Mouse (Mus musculus): Measurements from ENCODE around the gene Nxf3. TPM values are rescaled to one million over a fixed set of nuclear protein-coding genes. Genes with fewer than 3 reads are reported as not detected.
"Not testable (repeated sequence)": the region's sequence is repeated elsewhere in the genome, so short reads cannot be mapped to it uniquely, and the experiment has no call there.

Nxf3 gene
- polyA plus RNA-seq, 1 experiment from 2014 or later = 0.05 TPM

- DNase-seq (ENCODE audit: low spot score) (peak; percentile 53), ATAC-seq (peak; percentile 60; the same call in 1 of the 2 replicates)
- H3K27ac ChIP-seq (ENCODE audit: low read depth, low read length) = no peak overlapping the region
These were observed 9.4 kb upstream of the Nxf3 start for GRCm38 (mm10) chrX:136094421-136094820.

GRCm38 (mm10) chrX:136092497-136093279 lies 7.6 kb upstream of the Nxf3 start:
- no peak for ATAC-seq

More at GRCm38 (mm10) chrX:136094421-136094820, 9.4 kb upstream of the Nxf3 start:
- WGBS = 53% methylated on average over 2 of the region's 2 CpGs
- Histone ChIP-seq H3K4me1 (ENCODE audit: control insufficient read depth, insufficient read depth, low read length) (no peaks in the 10 kb centered on the region), H3K4me2 (ENCODE audit: low read length) (no peak overlapping the region), H3K4me3 (ENCODE audit: low read depth, low read length) (no peak overlapping the region), H3K27me3 (replicated peaks; ENCODE audit: control insufficient read depth, insufficient read depth, low read length) (no peaks in the 10 kb centered on the region), H3K9me3 (replicated peaks; ENCODE audit: control insufficient read depth, low read length) (no peaks in the 10 kb centered on the region), H3K36me3 (ENCODE audit: control insufficient read depth, insufficient read depth, low read length) (no peaks in the 10 kb centered on the region), H3K9ac (ENCODE audit: low read length) (no peak overlapping the region)

GRCm38 (mm10) chrX:136068020-136068419 lies 17.0 kb downstream of the Nxf3 start, which contains the start of gene Bex2:
TSS of gene Bex2 (minus strand) at chrX:136068236.
- DNase-seq (ENCODE audit: low spot score) = peak; percentile 6
- ATAC-seq = peak; percentile 97

More at GRCm38 (mm10) chrX:136092497-136093279, 7.6 kb upstream of the Nxf3 start:
- no peak overlapping the region for H3K4me2 ChIP-seq (ENCODE audit: low read length)
- no peak overlapping the region for H3K27ac ChIP-seq (ENCODE audit: low read depth, low read length)
- no peak overlapping the region for H3K4me3 ChIP-seq (ENCODE audit: low read depth, low read length)
- no peaks in the 10 kb centered on the region for H3K36me3 ChIP-seq (ENCODE audit: control insufficient read depth, insufficient read depth, low read length)
- DNase-seq (ENCODE audit: low spot score) = no peak
- no peak overlapping the region for H3K9ac ChIP-seq (ENCODE audit: low read length)
- 61% methylated on average over 2 of the region's 2 CpGs for WGBS
- no peaks in the 10 kb centered on the region for H3K9me3 ChIP-seq (replicated peaks; ENCODE audit: control insufficient read depth, low read length)
- no peaks in the 10 kb centered on the region for H3K27me3 ChIP-seq (replicated peaks; ENCODE audit: control insufficient read depth, insufficient read depth, low read length)
- H3K4me1 ChIP-seq (ENCODE audit: control insufficient read depth, insufficient read depth, low read length) = no peaks in the 10 kb centered on the region

GRCm38 (mm10) chrX:136067201-136067991 lies 17.7 kb downstream of the Nxf3 start:
- ATAC-seq (peak; percentile 78), DNase-seq (ENCODE audit: low spot score) (peak; percentile 77)
- H3K27ac ChIP-seq (ENCODE audit: low read depth, low read length) = peak overlapping the region; percentile 80; the same call in 1 of the 2 replicates
- H3K36me3 ChIP-seq (ENCODE audit: control insufficient read depth, insufficient read depth, low read length); H3K4me1 ChIP-seq (ENCODE audit: control insufficient read depth, insufficient read depth, low read length); H3K9me3 ChIP-seq (replicated peaks; ENCODE audit: control insufficient read depth, low read length); H3K27me3 ChIP-seq (replicated peaks; ENCODE audit: control insufficient read depth, insufficient read depth, low read length): not testable (repeated sequence)
- peak overlapping the region; percentile 68 for H3K9ac ChIP-seq (ENCODE audit: low read length)
- H3K4me2 ChIP-seq (ENCODE audit: low read length) = peak overlapping the region; percentile 49
- H3K4me3 ChIP-seq (ENCODE audit: low read depth, low read length) = peak overlapping the region; percentile 37
- WGBS = 31% methylated on average over 22 of the region's 48 CpGs

More at GRCm38 (mm10) chrX:136068020-136068419, 17.0 kb downstream of the Nxf3 start, which contains the start of gene Bex2:
- H3K36me3 ChIP-seq (ENCODE audit: control insufficient read depth, insufficient read depth, low read length); H3K9me3 ChIP-seq (replicated peaks; ENCODE audit: control insufficient read depth, low read length); H3K27me3 ChIP-seq (replicated peaks; ENCODE audit: control insufficient read depth, insufficient read depth, low read length); H3K4me1 ChIP-seq (ENCODE audit: control insufficient read depth, insufficient read depth, low read length): not testable (repeated sequence)
- peak within 1 kb of the TSS; percentile 49 for H3K4me2 ChIP-seq (ENCODE audit: low read length)
- peak within 1 kb of the TSS; percentile 68 for H3K9ac ChIP-seq (ENCODE audit: low read length)
- WGBS = 40% methylated on average over 2 of the region's 32 CpGs
- H3K27ac ChIP-seq (ENCODE audit: low read depth, low read length) = peak within 1 kb of the TSS; percentile 80; the same call in 1 of the 2 replicates
- H3K4me3 ChIP-seq (ENCODE audit: low read depth, low read length) = peak within 1 kb of the TSS; percentile 37

- no peak for ATAC-seq
- Histone ChIP-seq H3K9me3 (replicated peaks; ENCODE audit: control insufficient read depth, low read length) (no peaks in the 10 kb centered on the region), H3K9ac (ENCODE audit: low read length) (no peak overlapping the region), H3K4me2 (ENCODE audit: low read length) (no peak overlapping the region), H3K27ac (ENCODE audit: low read depth, low read length) (no peak overlapping the region), H3K27me3 (replicated peaks; ENCODE audit: control insufficient read depth, insufficient read depth, low read length) (no peaks in the 10 kb centered on the region), H3K4me1 (ENCODE audit: control insufficient read depth, insufficient read depth, low read length) (no peaks in the 10 kb centered on the region), H3K36me3 (ENCODE audit: control insufficient read depth, insufficient read depth, low read length) (peaks cover 5% of the 10 kb centered on the region; the same call in 1 of the 2 replicates), H3K4me3 (ENCODE audit: low read depth, low read length) (no peak overlapping the region)
- DNase-seq (ENCODE audit: low spot score) = no peak
- WGBS = 86% methylated on average over 1 of the region's 1 CpGs
These were observed 24.4 kb downstream of the Nxf3 start for GRCm38 (mm10) chrX:136060698-136061097.

- DNase-seq (ENCODE audit: low spot score) (no peak), ATAC-seq (no peak)
- H3K4me2 ChIP-seq (ENCODE audit: low read length) = no peak overlapping the region
- no peak overlapping the region for H3K27ac ChIP-seq (ENCODE audit: low read depth, low read length)
- no peak overlapping the region for H3K9ac ChIP-seq (ENCODE audit: low read length)
- H3K27me3 ChIP-seq (replicated peaks; ENCODE audit: control insufficient read depth, insufficient read depth, low read length) = no peaks in the 10 kb centered on the region
- no peak overlapping the region for H3K4me3 ChIP-seq (ENCODE audit: low read depth, low read length)
- 69% methylated on average over 2 of the region's 2 CpGs for WGBS
- no peaks in the 10 kb centered on the region for H3K36me3 ChIP-seq (ENCODE audit: control insufficient read depth, insufficient read depth, low read length)
- H3K9me3 ChIP-seq (replicated peaks; ENCODE audit: control insufficient read depth, low read length) = no peaks in the 10 kb centered on the region
- H3K4me1 ChIP-seq (ENCODE audit: control insufficient read depth, insufficient read depth, low read length) = no peaks in the 10 kb centered on the region
These were observed 33.8 kb downstream of the Nxf3 start for GRCm38 (mm10) chrX:136051219-136051618.

- H3K27ac ChIP-seq (ENCODE audit: low read depth, low read length) = no peak overlapping the region
- no peak overlapping the region for H3K4me3 ChIP-seq (ENCODE audit: low read depth, low read length)
- no peak overlapping the region for H3K9ac ChIP-seq (ENCODE audit: low read length)
- peak; percentile 75; the same call in 1 of the 2 replicates for ATAC-seq
- no peaks in the 10 kb centered on the region for H3K4me1 ChIP-seq (ENCODE audit: control insufficient read depth, insufficient read depth, low read length)
- WGBS = 26% methylated on average over 5 of the region's 5 CpGs
- no peak overlapping the region for H3K4me2 ChIP-seq (ENCODE audit: low read length)
- no peaks in the 10 kb centered on the region for H3K27me3 ChIP-seq (replicated peaks; ENCODE audit: control insufficient read depth, insufficient read depth, low read length)
- peak; percentile 87 for DNase-seq (ENCODE audit: low spot score)
- H3K9me3 ChIP-seq (replicated peaks; ENCODE audit: control insufficient read depth, low read length) = no peaks in the 10 kb centered on the region
- no peaks in the 10 kb centered on the region for H3K36me3 ChIP-seq (ENCODE audit: control insufficient read depth, insufficient read depth, low read length)
These were observed 37.5 kb downstream of the Nxf3 start for GRCm38 (mm10) chrX:136047528-136047927.

- no peak overlapping the region for H3K4me2 ChIP-seq (ENCODE audit: low read length)
- WGBS = 86% methylated on average over 1 of the region's 1 CpGs
- no peak for ATAC-seq
These were observed 41.3 kb downstream of the Nxf3 start for GRCm38 (mm10) chrX:136043726-136044125.

More at GRCm38 (mm10) chrX:136043726-136044125, 41.3 kb downstream of the Nxf3 start:
- no peaks in the 10 kb centered on the region for H3K27me3 ChIP-seq (replicated peaks; ENCODE audit: control insufficient read depth, insufficient read depth, low read length)
- no peaks in the 10 kb centered on the region for H3K4me1 ChIP-seq (ENCODE audit: control insufficient read depth, insufficient read depth, low read length)
- H3K9me3 ChIP-seq (replicated peaks; ENCODE audit: control insufficient read depth, low read length) = no peaks in the 10 kb centered on the region
- H3K36me3 ChIP-seq (ENCODE audit: control insufficient read depth, insufficient read depth, low read length) = no peaks in the 10 kb centered on the region
- H3K27ac ChIP-seq (ENCODE audit: low read depth, low read length) = no peak overlapping the region
- H3K4me3 ChIP-seq (ENCODE audit: low read depth, low read length) = no peak overlapping the region
- no peak overlapping the region for H3K9ac ChIP-seq (ENCODE audit: low read length)
- no peak for DNase-seq (ENCODE audit: low spot score)

Data from forebrain, embryonic 14.5 days (tissue).